Mouse (Mus musculus) ES-Bruce4 (cell line): ENCODE results near the gene Pamr1.

Experiments used
- CTCF ChIP-seq: IDR thresholded peaks from one replicate; pipeline ENCODE4 v1.8.1; 2011; ENCODE audit warnings: low read depth, low read length
- EP300 ChIP-seq: IDR thresholded peaks from 2 replicates; pipeline ENCODE4 v1.6.1; 2011; ENCODE audit warnings: low read depth, low read length; ENCODE audit not compliant: insufficient read depth
- POLR2A ChIP-seq: IDR thresholded peaks from one replicate; pipeline ENCODE4 v1.8.1; 2011; ENCODE audit warnings: low read length; ENCODE audit not compliant: insufficient read depth

- TF ChIP-seq POLR2A (no peak), CTCF (no peak), EP300 (no peak)
Measured at GRCm38 (mm10) chr2:102655966-102656725, 106.3 kb downstream of the Pamr1 start.
